Mouse (Mus musculus) lung, embryonic 14.5 days (tissue): ENCODE measurements at regions not wholly inside any gene's neighbourhood (a gene's known extent, or its start where the extent isn't known, plus 50 kb on each side); places are given as distances from the start of the nearest gene placed in this dataset.
A peak's percentile ranks its signal among the peaks of the same experiment; 100 is the strongest.

Experiments used
- ATAC-seq: fragments of 200-750 bp; cut with Nextera tagmentation; 2 replicates; pipeline ENCODE4 v1.8.0; 2017; ENCODE audit warnings: mild to moderate bottlenecking, moderate TSS enrichment, moderate library complexity; ENCODE audit not compliant: insufficient read depth
- DNase-seq: peaks from one replicate; pipeline ENCODE4 v3.0.0-alpha.2; 2015
- H3K27ac ChIP-seq: fragments of 300-500 bp; sonication (generic); 2 replicates; pipeline ENCODE4 v1.5.1; 2014; ENCODE audit warnings: low read depth, mild to moderate bottlenecking, moderate library complexity
- H3K27me3 ChIP-seq: fragments of 300-500 bp; sonication (generic); 2 replicates; pipeline ENCODE4 v1.6.1; 2014; ENCODE audit warnings: low read length, control low read depth; ENCODE audit not compliant: insufficient read depth
- H3K36me3 ChIP-seq: fragments of 300-500 bp; sonication (generic); 2 replicates; pipeline ENCODE4 v1.6.1; 2014; ENCODE audit warnings: control low read depth; ENCODE audit not compliant: insufficient read depth
- H3K4me1 ChIP-seq: fragments of 300-500 bp; sonication (generic); 2 replicates; pipeline ENCODE4 v1.6.1; 2014; ENCODE audit warnings: antibody characterized with exemption, control low read depth; ENCODE audit not compliant: insufficient read depth
- H3K4me2 ChIP-seq: fragments of 300-500 bp; sonication (generic); 2 replicates; pipeline ENCODE4 v1.6.1; 2014; ENCODE audit warnings: mild to moderate bottlenecking
- H3K4me3 ChIP-seq: fragments of 300-500 bp; sonication (generic); 2 replicates; pipeline ENCODE4 v1.5.1; 2014; ENCODE audit warnings: low read depth, low read length
- H3K9ac ChIP-seq: fragments of 300-500 bp; sonication (generic); 2 replicates; pipeline ENCODE4 v1.6.1; 2014
- H3K9me3 ChIP-seq: fragments of 300-500 bp; sonication (generic); 2 replicates; pipeline ENCODE4 v1.6.1; 2016; ENCODE audit warnings: low read depth, low read length, control low read depth
- CTCF ChIP-seq: IDR thresholded peaks from 2 replicates; pipeline ENCODE4 v1.5.1; 2016; ENCODE audit warnings: antibody characterized with exemption, low read depth
- WGBS: fragments of 180-500 bp; shearing (Covaris S2); extraction: QIAGEN DNeasy Blood & Tissue Kit; methylation state at CpG from one replicate; pipeline ENCODE4 v1.1.7; 2014; 5-methylcytosine and 5-hydroxymethylcytosine counted together

DNA sequence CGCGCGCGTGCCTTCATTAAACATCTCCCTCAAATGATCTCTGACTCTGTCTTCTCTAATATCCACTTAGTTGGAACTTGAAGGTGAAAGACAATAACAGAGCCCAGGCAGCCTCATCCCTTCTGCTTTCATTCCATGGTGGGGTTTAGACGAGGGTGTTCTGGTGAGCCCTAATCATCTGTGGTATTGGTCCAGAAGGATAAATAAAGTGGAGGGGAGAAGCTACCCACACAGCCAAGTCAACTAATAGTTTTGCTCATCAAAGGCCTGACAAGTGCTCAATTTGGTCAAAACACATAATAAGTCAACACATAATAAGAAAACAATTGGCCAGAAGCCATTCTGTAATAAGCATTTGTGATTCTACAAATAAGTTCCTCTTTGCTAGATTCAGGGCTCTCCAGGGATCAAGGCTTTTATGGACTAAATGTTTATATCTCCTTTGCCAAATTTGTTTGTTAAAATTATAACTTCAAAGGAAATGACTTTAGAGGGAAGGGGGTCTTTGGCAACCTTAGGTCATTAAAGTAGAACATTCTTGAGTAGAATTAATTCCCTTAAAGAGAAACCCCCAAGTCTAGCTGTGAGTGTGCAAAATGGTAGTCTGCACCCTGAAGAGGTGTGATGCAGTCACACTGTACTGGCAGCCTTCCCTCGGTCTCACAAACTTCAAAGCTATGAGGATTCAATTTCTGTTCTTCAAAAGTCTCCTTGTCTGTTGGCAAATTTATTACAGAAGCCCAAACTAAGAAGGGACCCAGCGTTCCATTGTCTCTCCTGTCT lies 186.5 kb downstream of the Sec23a start:
- Histone ChIP-seq H3K4me2 (no peak overlapping the region), H3K27me3 (no peaks in the 10 kb centered on the region), H3K27ac (no peak overlapping the region), H3K9me3 (no peaks in the 10 kb centered on the region), H3K4me1 (no peaks in the 10 kb centered on the region), H3K36me3 (no peaks in the 10 kb centered on the region), H3K4me3 (no peak overlapping the region), H3K9ac (no peak overlapping the region)
- peak; percentile 84 for DNase-seq
- no peak for TF ChIP-seq CTCF
- ATAC-seq, result peak; percentile 90
- WGBS, result 72% methylated on average over 7 of the region's 7 CpGs

DNA sequence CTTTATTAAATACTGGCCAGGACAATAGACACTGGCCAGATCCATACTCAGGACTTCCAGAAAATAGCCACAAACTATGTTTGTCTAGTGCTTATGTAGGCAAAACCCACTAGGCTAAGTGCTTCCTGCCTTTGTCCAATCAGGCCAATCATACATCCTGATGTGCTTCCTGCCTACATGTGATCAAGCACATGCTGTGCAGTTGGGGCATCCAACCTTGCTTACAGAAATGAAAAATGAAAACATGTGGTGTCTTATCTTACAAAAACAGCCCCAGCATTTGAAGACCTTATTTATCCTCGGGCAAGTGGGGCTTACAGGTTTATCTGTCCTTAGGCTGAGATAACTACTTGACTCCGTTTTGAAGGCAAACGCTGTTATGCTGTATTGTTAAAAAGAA lies 188.8 kb downstream of the Sec23a start:
- Histone ChIP-seq H3K27ac (no peak overlapping the region), H3K36me3 (no peaks in the 10 kb centered on the region), H3K4me3 (no peak overlapping the region), H3K4me1 (no peaks in the 10 kb centered on the region), H3K4me2 (no peak overlapping the region), H3K9ac (no peak overlapping the region), H3K9me3 (no peaks in the 10 kb centered on the region), H3K27me3 (no peaks in the 10 kb centered on the region)
- DNase-seq (peak; percentile 7), ATAC-seq (no peak)
- 61% methylated on average over 3 of the region's 3 CpGs for WGBS
- no peak for TF ChIP-seq CTCF

GRCm38 (mm10) chr12:58804068-58804467 lies 207.7 kb downstream of the Sec23a start:
- no peak for DNase-seq
- Histone ChIP-seq H3K9ac (no peak overlapping the region), H3K27me3 (no peaks in the 10 kb centered on the region), H3K9me3 (no peaks in the 10 kb centered on the region), H3K4me2 (no peak overlapping the region), H3K27ac (no peak overlapping the region), H3K4me3 (no peak overlapping the region), H3K36me3 (no peaks in the 10 kb centered on the region), H3K4me1 (no peaks in the 10 kb centered on the region)
- TF ChIP-seq CTCF, result no peak
- no peak for ATAC-seq
- WGBS, result 73% methylated on average over 6 of the region's 6 CpGs

- Histone ChIP-seq H3K4me3 (no peak overlapping the region), H3K4me1 (no peaks in the 10 kb centered on the region), H3K9ac (no peak overlapping the region), H3K27me3 (no peaks in the 10 kb centered on the region), H3K4me2 (no peak overlapping the region), H3K27ac (no peak overlapping the region), H3K9me3 (no peaks in the 10 kb centered on the region), H3K36me3 (no peaks in the 10 kb centered on the region)
- peak; percentile 90 for TF ChIP-seq CTCF
- DNase-seq (peak; percentile 92), ATAC-seq (peak; percentile 88)
- WGBS, result 38% methylated on average over 4 of the region's 4 CpGs
Measured at GRCm38 (mm10) chr12:58802410-58802809, 209.4 kb downstream of the Sec23a start.
